8 mouse cellular contexts compared by ENCODE assay signal in the genomic region with DNA sequence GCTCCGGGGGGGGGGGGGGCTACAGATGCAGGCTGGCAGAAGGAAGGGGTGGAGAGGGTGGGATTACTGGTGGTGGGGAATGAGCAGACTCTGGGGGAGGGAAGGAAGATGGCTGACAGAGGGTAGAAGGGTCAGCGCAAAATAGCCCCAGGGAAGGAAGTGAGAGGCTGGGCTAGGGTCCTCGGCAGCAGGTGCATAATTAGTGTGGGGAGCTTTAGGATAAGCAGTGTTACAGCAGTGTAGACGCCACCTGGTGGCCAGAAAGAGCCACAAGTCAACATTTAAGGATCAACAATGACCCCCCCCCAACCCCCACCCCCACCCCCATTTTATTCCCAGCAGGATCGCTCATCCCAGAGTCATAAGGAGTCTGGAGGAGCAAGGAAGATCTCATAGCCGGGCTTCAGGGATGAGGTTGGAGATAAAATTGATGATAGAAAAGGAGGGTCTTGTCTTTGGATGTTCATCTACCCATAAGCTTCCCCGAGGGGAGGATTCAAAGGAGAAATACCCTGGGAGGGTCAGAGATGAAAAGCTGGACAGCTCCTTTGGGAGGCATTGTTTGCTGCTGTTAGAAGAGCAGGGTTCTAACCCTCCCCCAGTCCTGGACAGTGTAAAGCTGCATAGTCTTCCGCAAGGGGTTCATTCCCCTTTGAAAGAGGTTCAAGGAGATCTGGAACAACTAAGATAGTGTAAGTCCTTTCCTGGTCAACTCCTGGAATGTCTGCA. TPM values are rescaled to one million over a fixed set of nuclear protein-coding genes. Genes with fewer than 3 reads are reported as not detected.
A peak's percentile ranks its signal among the peaks of the same experiment; 100 is the strongest.
DNase-seq lines count a peak whose midpoint lies in the region; ATAC-seq and TF ChIP-seq lines count a peak whose summit lies in the region.

No protein-coding gene starts in this region.

- H3K27me3 ChIP-seq in hindbrain, embryonic 10.5 days (ENCODE audit: insufficient read depth, poor library complexity, severe bottlenecking) = peaks cover 59% of the 10 kb centered on the region
- H3K27me3 ChIP-seq in midbrain, embryonic 13.5 days = peaks cover 45% of the 10 kb centered on the region

- peak; percentile 38; the same call in 1 of the 2 replicates for TF ChIP-seq CTCF in bone marrow, adult 2 months (IDR thresholded peaks at IDR 0.05; ENCODE audit: control insufficient read depth, insufficient read depth, low read length)

- ATAC-seq in midbrain, embryonic 13.5 days = peak; percentile 59

- DNase-seq in heart, postnatal 4 days = peak; percentile 54
- DNase-seq in heart, adult 11 months = no peak
- peak; percentile 68 for DNase-seq in B cell, adult 2 months
- peak; percentile 65 for DNase-seq in hindbrain, embryonic 10.5 days (ENCODE audit: low spot score)
- DNase-seq in ovary, adult 18-20 months (ENCODE audit: low spot score) = no peak
- DNase-seq in layer of hippocampus, adult 9-10 months (ENCODE audit: low spot score) = no peak

- H3K9ac ChIP-seq in midbrain, embryonic 13.5 days (replicated peaks) = no peak overlapping the region

- H3K36me3 ChIP-seq in hindbrain, embryonic 10.5 days = peaks cover 34% of the 10 kb centered on the region
- H3K36me3 ChIP-seq in midbrain, embryonic 13.5 days = peaks cover 36% of the 10 kb centered on the region

- no peak overlapping the region for H3K27ac ChIP-seq in bone marrow, adult 2 months (ENCODE audit: control insufficient read depth, insufficient read depth, low read depth, low read length, poor library complexity)
- H3K27ac ChIP-seq in hindbrain, embryonic 10.5 days = peak overlapping the region; percentile 81; the same call in 1 of the 2 replicates
- H3K27ac ChIP-seq in midbrain, embryonic 13.5 days = peak overlapping the region; percentile 74

- no peak overlapping the region for H3K4me3 ChIP-seq in bone marrow, adult 2 months (replicated peaks; ENCODE audit: control insufficient read depth, low read depth, low read length)
- no peak overlapping the region for H3K4me3 ChIP-seq in hindbrain, embryonic 10.5 days
- H3K4me3 ChIP-seq in midbrain, embryonic 13.5 days (replicated peaks) = no peak overlapping the region

- peak overlapping the region; percentile 13 for H3K4me2 ChIP-seq in midbrain, embryonic 13.5 days (replicated peaks)

- 12% methylated on average over 8 of the region's 8 CpGs for whole genome bisulfite sequencing in bone marrow, adult 2 months
- WGBS in hindbrain, embryonic 10.5 days = 11% methylated on average over 8 of the region's 8 CpGs
- 6% methylated on average over 8 of the region's 8 CpGs for WGBS in midbrain, embryonic 13.5 days

- no peak for TF ChIP-seq POLR2A in bone marrow, adult 2 months (IDR thresholded peaks at IDR 0.05; ENCODE audit: borderline replicate concordance, control insufficient read depth, low read depth, low read length)

- H3K4me1 ChIP-seq in bone marrow, adult 2 months (ENCODE audit: control insufficient read depth, insufficient read depth, low read length) = peaks cover 3% of the 10 kb centered on the region
- H3K4me1 ChIP-seq in hindbrain, embryonic 10.5 days (replicated peaks) = peaks cover 58% of the 10 kb centered on the region
- H3K4me1 ChIP-seq in midbrain, embryonic 13.5 days (replicated peaks) = peaks cover 54% of the 10 kb centered on the region

- no peaks in the 10 kb centered on the region for H3K9me3 ChIP-seq in hindbrain, embryonic 10.5 days
- no peaks in the 10 kb centered on the region for H3K9me3 ChIP-seq in midbrain, embryonic 13.5 days

RNA-seq across cellular contexts. Expression of a gene that starts 2.4 kb away (rescaled TPM):
- total RNA-seq in heart, postnatal 4 days (2021) = under 1 TPM; 0.83 to 0.97 TPM
- polyA plus RNA-seq in bone marrow, adult 2 months (2011; ENCODE audit: insufficient read depth, insufficient read length, low replicate concordance, missing spikeins) = not detected in 2 replicates
- polyA plus RNA-seq in hindbrain, embryonic 10.5 days (2016; fragmentation: Nextera tagmentation; extraction: Ambion mirVana) = 23.1 and 70.9 TPM in 2 replicates
- polyA plus RNA-seq in midbrain, embryonic 13.5 days (2015; fragmentation: Nextera tagmentation; extraction: Ambion mirVana) = 78.8 and 83.9 TPM in 2 replicates

RNA-seq across cellular contexts. Expression of a gene that starts 14.5 kb away (rescaled TPM):
- total RNA-seq in heart, postnatal 4 days (2021) = 10 to 100 TPM; 43.7 to 45.1 TPM
- polyA plus RNA-seq in bone marrow, adult 2 months (2011; ENCODE audit: insufficient read depth, insufficient read length, low replicate concordance, missing spikeins) = 36.7 and 39.9 TPM in 2 replicates
- 103 and 118 TPM in 2 replicates for polyA plus RNA-seq in hindbrain, embryonic 10.5 days (2016; fragmentation: Nextera tagmentation; extraction: Ambion mirVana)
- polyA plus RNA-seq in midbrain, embryonic 13.5 days (2015; fragmentation: Nextera tagmentation; extraction: Ambion mirVana) = 54.3 and 56.2 TPM in 2 replicates

RNA-seq across cellular contexts. Expression of a gene that starts 22.0 kb away (rescaled TPM):
- 10 to 100 TPM; 34.2 to 34.9 TPM for total RNA-seq in heart, postnatal 4 days (2021)
- not detected in 2 replicates for polyA plus RNA-seq in bone marrow, adult 2 months (2011; ENCODE audit: insufficient read depth, insufficient read length, low replicate concordance, missing spikeins)
- polyA plus RNA-seq in hindbrain, embryonic 10.5 days (2016; fragmentation: Nextera tagmentation; extraction: Ambion mirVana) = 8.1 and 10.5 TPM in 2 replicates
- polyA plus RNA-seq in midbrain, embryonic 13.5 days (2015; fragmentation: Nextera tagmentation; extraction: Ambion mirVana) = 11.5 and 13.8 TPM in 2 replicates

RNA-seq across cellular contexts. Expression of a gene that starts 35.3 kb away (rescaled TPM):
- total RNA-seq in heart, postnatal 4 days (2021) = 1 to 10 TPM; 1.8 to 1.9 TPM
- 2.4 and 5.0 TPM in 2 replicates for polyA plus RNA-seq in bone marrow, adult 2 months (2011; ENCODE audit: insufficient read depth, insufficient read length, low replicate concordance, missing spikeins)
- polyA plus RNA-seq in hindbrain, embryonic 10.5 days (2016; fragmentation: Nextera tagmentation; extraction: Ambion mirVana) = 0.72 and 1.5 TPM in 2 replicates
- 1.6 and 2.3 TPM in 2 replicates for polyA plus RNA-seq in midbrain, embryonic 13.5 days (2015; fragmentation: Nextera tagmentation; extraction: Ambion mirVana)

Comparison
In these comparisons a context has a peak if more than half of its experiments do, and no peak if none do; other contexts are left out.
1. DNase-seq: peak in heart, postnatal 4 days (single experiment), B cell, adult 2 months (2 of 2) and hindbrain, embryonic 10.5 days (single experiment); none in heart, adult 11 months (single experiment), ovary, adult 18-20 months (single experiment) and layer of hippocampus, adult 9-10 months (single experiment).
2. RNA of a gene that starts 2.4 kb away (polyA plus RNA-seq): 78.8 to 83.9 TPM in midbrain, embryonic 13.5 days and 23.1 to 70.9 TPM in hindbrain, embryonic 10.5 days; not detected in bone marrow, adult 2 months; every median in the first group is over 10 times any median in the second.